Mouse (Mus musculus): ENCODE measurements around the gene Tut7. TPM values are rescaled to one million over a fixed set of nuclear protein-coding genes. Genes with fewer than 3 reads are reported as not detected.
A peak's percentile ranks its signal among the peaks of the same experiment; 100 is the strongest.

Tut7 gene
- 48.1 and 50.6 TPM in 2 replicates for polyA plus RNA-seq (2015; fragmentation: Nextera tagmentation; extraction: Ambion mirVana)

- H3K27me3 ChIP-seq (replicated peaks) = no peaks in the 10 kb centered on the region
- peak within 1 kb of the TSS; percentile 63 for H3K4me2 ChIP-seq
- peak within 1 kb of the TSS; percentile 99 for H3K4me3 ChIP-seq (replicated peaks)
- peak within 1 kb of the TSS; percentile 95 for H3K9ac ChIP-seq
- peaks cover 24% of the 10 kb centered on the region for H3K4me1 ChIP-seq
- ATAC-seq (ENCODE audit: insufficient read depth, low FRiP score, low read depth) = peak; percentile 95
- H3K27ac ChIP-seq = peak within 1 kb of the TSS; percentile 95
- H3K36me3 ChIP-seq = no peaks in the 10 kb centered on the region
- H3K9me3 ChIP-seq = no peaks in the 10 kb centered on the region
- WGBS = under 1% methylated on average over 79 of the region's 100 CpGs
Observed at GRCm38 (mm10) chr13:59822507-59823462, at the start of gene Tut7. Tut7 (minus strand) TSS chr13:59823147.

- no peaks in the 10 kb centered on the region for H3K36me3 ChIP-seq
- H3K4me2 ChIP-seq = no peak overlapping the region
- H3K4me3 ChIP-seq (replicated peaks) = no peak overlapping the region
- H3K9me3 ChIP-seq = no peaks in the 10 kb centered on the region
- H3K27me3 ChIP-seq (replicated peaks) = no peaks in the 10 kb centered on the region
- no peak for ATAC-seq (ENCODE audit: insufficient read depth, low FRiP score, low read depth)
- peaks cover 6% of the 10 kb centered on the region; the same call in 1 of the 2 replicates for H3K4me1 ChIP-seq
- H3K9ac ChIP-seq = no peak overlapping the region
- no peak overlapping the region for H3K27ac ChIP-seq
- WGBS = 78% methylated on average over 7 of the region's 7 CpGs
Observed at GRCm38 (mm10) chr13:59872446-59872845, 49.5 kb upstream of the Tut7 start.

GRCm38 (mm10) chr13:59870004-59870403 lies 47.1 kb upstream of the Tut7 start:
- H3K4me2 ChIP-seq = no peak overlapping the region
- no peaks in the 10 kb centered on the region for H3K9me3 ChIP-seq
- 75% methylated on average over 5 of the region's 5 CpGs for WGBS
- no peak for ATAC-seq (ENCODE audit: insufficient read depth, low FRiP score, low read depth)
- H3K4me1 ChIP-seq = no peaks in the 10 kb centered on the region
- H3K4me3 ChIP-seq (replicated peaks) = no peak overlapping the region
- H3K27ac ChIP-seq = no peak overlapping the region
- no peak overlapping the region for H3K9ac ChIP-seq
- H3K36me3 ChIP-seq = no peaks in the 10 kb centered on the region
- H3K27me3 ChIP-seq (replicated peaks) = no peaks in the 10 kb centered on the region

GRCm38 (mm10) chr13:59868011-59868649 lies 45.2 kb upstream of the Tut7 start:
- WGBS = 77% methylated on average over 9 of the region's 9 CpGs
- H3K4me2 ChIP-seq = no peak overlapping the region
- no peak overlapping the region for H3K27ac ChIP-seq
- H3K9ac ChIP-seq = no peak overlapping the region
- H3K9me3 ChIP-seq = no peaks in the 10 kb centered on the region
- H3K27me3 ChIP-seq (replicated peaks) = no peaks in the 10 kb centered on the region
- H3K4me3 ChIP-seq (replicated peaks) = no peak overlapping the region
- H3K36me3 ChIP-seq = no peaks in the 10 kb centered on the region
- no peaks in the 10 kb centered on the region for H3K4me1 ChIP-seq
- ATAC-seq (ENCODE audit: insufficient read depth, low FRiP score, low read depth) = no peak

- H3K36me3 ChIP-seq = no peaks in the 10 kb centered on the region
- no peak overlapping the region for H3K9ac ChIP-seq
- no peak for ATAC-seq (ENCODE audit: insufficient read depth, low FRiP score, low read depth)
- H3K4me1 ChIP-seq = no peaks in the 10 kb centered on the region
- no peaks in the 10 kb centered on the region for H3K27me3 ChIP-seq (replicated peaks)
- H3K27ac ChIP-seq = no peak overlapping the region
- no peak overlapping the region for H3K4me3 ChIP-seq (replicated peaks)
- 76% methylated on average over 7 of the region's 7 CpGs for WGBS
- H3K4me2 ChIP-seq = no peak overlapping the region
- H3K9me3 ChIP-seq = no peaks in the 10 kb centered on the region
Observed at GRCm38 (mm10) chr13:59867103-59867502, 44.2 kb upstream of the Tut7 start.

- H3K9me3 ChIP-seq = no peaks in the 10 kb centered on the region
- H3K9ac ChIP-seq = no peak overlapping the region
- no peaks in the 10 kb centered on the region for H3K4me1 ChIP-seq
- H3K4me2 ChIP-seq = no peak overlapping the region
- no peak overlapping the region for H3K27ac ChIP-seq
- 0 out of 2 replicates have a peak, but pooled peaks cover 5% of the 10 kb centered on the region for H3K27me3 ChIP-seq (replicated peaks)
- 54% methylated on average over 7 of the region's 7 CpGs for WGBS
- H3K36me3 ChIP-seq = no peaks in the 10 kb centered on the region
- H3K4me3 ChIP-seq (replicated peaks) = no peak overlapping the region
- no peak for ATAC-seq (ENCODE audit: insufficient read depth, low FRiP score, low read depth)
Observed at GRCm38 (mm10) chr13:59859515-59859914, 36.6 kb upstream of the Tut7 start.

GRCm38 (mm10) chr13:59856286-59857070 lies 33.5 kb upstream of the Tut7 start:
- Histone ChIP-seq H3K4me3 (replicated peaks) (no peak overlapping the region), H3K36me3 (no peaks in the 10 kb centered on the region), H3K4me2 (no peak overlapping the region), H3K27ac (no peak overlapping the region), H3K4me1 (no peaks in the 10 kb centered on the region), H3K27me3 (replicated peaks) (0 out of 2 replicates have a peak, but pooled peaks cover 5% of the 10 kb centered on the region), H3K9me3 (no peaks in the 10 kb centered on the region), H3K9ac (no peak overlapping the region)
- no peak for ATAC-seq (ENCODE audit: insufficient read depth, low FRiP score, low read depth)
- WGBS = 54% methylated on average over 20 of the region's 20 CpGs

GRCm38 (mm10) chr13:59853471-59853870 lies 30.5 kb upstream of the Tut7 start:
- Histone ChIP-seq H3K4me3 (replicated peaks) (no peak overlapping the region), H3K27ac (no peak overlapping the region), H3K36me3 (no peaks in the 10 kb centered on the region), H3K4me2 (no peak overlapping the region), H3K27me3 (replicated peaks) (0 out of 2 replicates have a peak, but pooled peaks cover 5% of the 10 kb centered on the region), H3K9ac (no peak overlapping the region), H3K4me1 (no peaks in the 10 kb centered on the region), H3K9me3 (no peaks in the 10 kb centered on the region)
- 59% methylated on average over 9 of the region's 9 CpGs for WGBS
- ATAC-seq (ENCODE audit: insufficient read depth, low FRiP score, low read depth) = no peak

- Histone ChIP-seq H3K4me3 (replicated peaks) (no peak overlapping the region), H3K27ac (no peak overlapping the region), H3K4me1 (no peaks in the 10 kb centered on the region), H3K27me3 (replicated peaks) (0 out of 2 replicates have a peak, but pooled peaks cover 3% of the 10 kb centered on the region), H3K9ac (no peak overlapping the region), H3K36me3 (no peaks in the 10 kb centered on the region), H3K4me2 (no peak overlapping the region), H3K9me3 (no peaks in the 10 kb centered on the region)
- no peak for ATAC-seq (ENCODE audit: insufficient read depth, low FRiP score, low read depth)
- 50% methylated on average over 10 of the region's 10 CpGs for WGBS
Observed at GRCm38 (mm10) chr13:59850373-59850772, 27.4 kb upstream of the Tut7 start.

- no peak overlapping the region for H3K4me3 ChIP-seq (replicated peaks)
- no peak for ATAC-seq (ENCODE audit: insufficient read depth, low FRiP score, low read depth)
- H3K27me3 ChIP-seq (replicated peaks) = no peaks in the 10 kb centered on the region
- no peak overlapping the region for H3K27ac ChIP-seq
- no peaks in the 10 kb centered on the region for H3K36me3 ChIP-seq
- H3K4me2 ChIP-seq = no peak overlapping the region
- H3K4me1 ChIP-seq = no peaks in the 10 kb centered on the region
- WGBS = 89% methylated on average over 5 of the region's 5 CpGs
- no peaks in the 10 kb centered on the region for H3K9me3 ChIP-seq
- H3K9ac ChIP-seq = no peak overlapping the region
Observed at GRCm38 (mm10) chr13:59844661-59845060, 21.7 kb upstream of the Tut7 start.

- H3K9ac ChIP-seq = no peak overlapping the region
- H3K36me3 ChIP-seq = no peaks in the 10 kb centered on the region
- ATAC-seq (ENCODE audit: insufficient read depth, low FRiP score, low read depth) = no peak
Observed at GRCm38 (mm10) chr13:59843976-59844375, 21.0 kb upstream of the Tut7 start.

More at GRCm38 (mm10) chr13:59843976-59844375, 21.0 kb upstream of the Tut7 start:
- Histone ChIP-seq H3K4me3 (replicated peaks) (no peak overlapping the region), H3K9me3 (no peaks in the 10 kb centered on the region), H3K4me2 (no peak overlapping the region), H3K4me1 (no peaks in the 10 kb centered on the region), H3K27ac (no peak overlapping the region), H3K27me3 (replicated peaks) (no peaks in the 10 kb centered on the region)
- WGBS = 85% methylated on average over 5 of the region's 5 CpGs

All from stomach, embryonic 15.5 days (tissue).